Mouse (Mus musculus) gonadal fat pad, adult 2 months (tissue): ENCODE measurements around the gene Ube2t. TPM values are rescaled to one million over a fixed set of nuclear protein-coding genes. Genes with fewer than 3 reads are reported as not detected.

ENCODE experiments used
- polyA plus RNA-seq: library from polyadenylated mRNA; depleted of rRNA; stranded (reverse); fragments of >200 nt; gene quantifications from 2 replicates; pipeline ENCODE4 v1.2.3, GENCODE M21; 2012; rRNA removed

The Ube2t gene
- polyA plus RNA-seq, 1 experiment = 0.95 TPM

Other genes with a start within 250 kb of the Ube2t start
- gene Ppp1r12b, start 6.6 kb upstream of the Ube2t start, polyA plus RNA-seq = 23.1 and 24.4 TPM in 2 replicates
- 0.18 and 0.24 TPM in 2 replicates for gene Lgr6, start 142.7 kb downstream of the Ube2t start, polyA plus RNA-seq
- gene Ptpn7, start 170.1 kb downstream of the Ube2t start, polyA plus RNA-seq = 2.4 and 2.9 TPM in 2 replicates
- gene Arl8a, start 184.3 kb downstream of the Ube2t start, polyA plus RNA-seq = 64.5 and 86.7 TPM in 2 replicates
- 1.00 and 1.5 TPM in 2 replicates for gene Gpr37l1, start 205.1 kb downstream of the Ube2t start, polyA plus RNA-seq